Mouse (Mus musculus): ENCODE measurements at regions not wholly inside any gene's neighbourhood (a gene's known extent, or its start where the extent isn't known, plus 50 kb on each side); places are given as distances from the start of the nearest gene placed in this dataset.

DNA sequence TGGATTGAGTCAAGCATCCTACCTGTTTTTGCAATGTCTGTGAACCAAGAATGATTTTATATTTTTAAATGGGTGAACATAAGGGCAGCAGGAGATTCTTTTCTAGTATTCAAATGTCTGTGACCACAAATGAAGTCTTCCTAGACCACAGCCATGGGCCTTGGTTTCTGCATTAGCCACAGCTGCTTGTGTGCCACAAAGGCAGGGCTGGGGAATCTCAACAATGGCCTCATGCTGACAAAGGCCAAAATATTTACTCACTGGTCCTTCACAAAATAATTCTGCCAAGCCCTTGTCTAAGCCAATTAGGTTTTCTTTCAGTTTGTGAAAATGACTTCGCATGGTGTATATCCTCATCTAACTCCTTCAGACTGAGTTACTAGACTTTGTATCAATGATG, 162.7 kb upstream of the Ppargc1a start:
- TF ChIP-seq CTCF (IDR thresholded peaks at IDR 0.05; ENCODE audit: low read depth), result no peak
- no peak for TF ChIP-seq EP300 (IDR thresholded peaks at IDR 0.05; ENCODE audit: low read depth)
